Mouse (Mus musculus) gastrocnemius, postnatal 14 days (tissue): ENCODE results near the gene Frs3. TPM values are rescaled to one million over a fixed set of nuclear protein-coding genes. Genes with fewer than 3 reads are reported as not detected.

Experiments used
- DNase-seq: peaks from one replicate; pipeline ENCODE4 v3.0.0; 2021; ENCODE audit warnings: mixed read lengths
- intact Hi-C: fragments of 180-260 bp; cut with DNase I; formaldehyde crosslinking; loops from one replicate; pipeline ENCODE4 v1.15.1; 2025; ENCODE audit warnings: low total_unique reads
- total RNA-seq, 2 experiments: library from RNA; stranded (reverse); gene quantifications; 2 replicates each; pipeline ENCODE4 v1.2.3; 2021

The Frs3 gene
- total RNA-seq, 2 experiments from 2014 or later, result 3.0 to 3.1 TPM

DNA sequence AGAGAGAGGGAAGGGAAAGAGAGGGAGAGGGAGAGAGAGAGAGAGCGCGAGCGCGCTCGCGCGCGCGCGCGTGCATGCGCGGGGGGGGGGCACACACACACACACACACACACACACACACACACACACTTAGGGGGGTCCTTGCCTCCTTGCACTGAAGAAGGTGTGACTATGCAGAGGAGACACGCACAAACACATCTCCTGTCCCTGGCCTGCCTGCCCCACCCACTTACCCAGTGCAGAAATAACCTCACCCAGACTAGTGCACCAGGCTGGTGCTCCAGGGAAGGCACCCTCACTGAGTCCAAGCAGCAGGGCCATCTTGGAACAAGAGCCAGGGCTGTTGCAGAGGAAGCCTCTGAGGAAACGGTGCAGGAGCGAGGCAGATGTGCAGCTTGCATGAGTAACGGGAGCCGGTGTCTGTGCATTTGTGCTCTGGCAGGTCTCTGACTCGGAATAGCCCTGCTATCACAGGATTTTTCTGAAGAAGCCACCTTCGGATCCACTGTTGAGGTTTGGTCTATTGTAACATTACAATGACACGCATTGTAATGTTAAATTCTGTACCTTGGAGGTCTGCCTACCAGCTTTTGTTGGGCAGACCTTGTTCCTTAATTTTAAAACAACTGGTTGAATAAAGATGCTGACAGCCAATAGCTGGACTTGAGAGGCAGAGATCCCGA, 24.2 kb downstream of the Frs3 start:
- DNase-seq, result no peak
- intact Hi-C loops, result no loop called here

GRCm38 (mm10) chr17:47715037-47715436, 26.2 kb downstream of the Frs3 start:
- no peak for DNase-seq
- intact Hi-C loops, result no loop called here

DNA sequence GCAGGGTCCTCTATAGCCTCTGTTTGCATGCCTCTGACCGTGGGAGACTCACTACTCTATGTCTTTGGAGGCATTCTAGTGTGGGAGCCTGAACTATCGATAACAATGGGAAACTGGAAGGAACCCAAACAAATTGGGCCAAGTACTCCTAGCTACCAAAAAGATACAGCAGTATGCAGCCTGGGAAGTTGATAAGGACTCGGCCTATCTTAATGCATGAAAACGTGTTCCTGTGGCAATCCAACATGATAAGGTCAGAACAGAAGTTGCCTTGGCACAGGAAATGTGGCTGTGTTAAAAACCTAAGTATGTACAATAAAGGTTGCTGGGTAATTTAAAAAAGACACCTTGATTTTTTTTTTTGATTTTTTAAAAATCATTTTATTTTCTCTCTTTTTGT, 32.4 kb downstream of the Frs3 start:
- DNase-seq, result no peak
- intact Hi-C loops, result no loop called here

DNA sequence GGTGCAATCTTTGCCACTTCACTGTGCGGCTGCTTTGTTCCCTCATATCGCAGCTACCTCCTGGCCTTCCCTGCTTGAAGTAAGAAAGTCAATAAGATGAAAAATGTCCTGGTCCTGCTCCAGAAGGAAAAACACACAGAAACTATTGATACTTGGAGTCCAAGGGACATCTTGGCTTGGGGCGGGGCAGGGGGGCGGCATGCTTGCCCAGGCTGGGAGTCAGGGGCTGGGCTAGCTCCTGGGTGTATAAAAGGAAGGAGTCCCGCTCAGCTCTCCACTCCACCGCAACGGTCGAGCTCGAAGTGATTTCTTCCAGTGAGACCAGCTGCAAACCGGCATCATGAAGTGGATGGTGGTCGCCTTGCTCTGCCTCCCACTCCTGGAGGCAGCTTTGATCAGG, 37.7 kb downstream of the Frs3 start, which contains the start of gene Pgc:
Pgc (plus strand) TSS at position 277 of the 400 bp plus-strand sequence.
- intact Hi-C loops, result no loop called here
- DNase-seq, result no peak

DNA sequence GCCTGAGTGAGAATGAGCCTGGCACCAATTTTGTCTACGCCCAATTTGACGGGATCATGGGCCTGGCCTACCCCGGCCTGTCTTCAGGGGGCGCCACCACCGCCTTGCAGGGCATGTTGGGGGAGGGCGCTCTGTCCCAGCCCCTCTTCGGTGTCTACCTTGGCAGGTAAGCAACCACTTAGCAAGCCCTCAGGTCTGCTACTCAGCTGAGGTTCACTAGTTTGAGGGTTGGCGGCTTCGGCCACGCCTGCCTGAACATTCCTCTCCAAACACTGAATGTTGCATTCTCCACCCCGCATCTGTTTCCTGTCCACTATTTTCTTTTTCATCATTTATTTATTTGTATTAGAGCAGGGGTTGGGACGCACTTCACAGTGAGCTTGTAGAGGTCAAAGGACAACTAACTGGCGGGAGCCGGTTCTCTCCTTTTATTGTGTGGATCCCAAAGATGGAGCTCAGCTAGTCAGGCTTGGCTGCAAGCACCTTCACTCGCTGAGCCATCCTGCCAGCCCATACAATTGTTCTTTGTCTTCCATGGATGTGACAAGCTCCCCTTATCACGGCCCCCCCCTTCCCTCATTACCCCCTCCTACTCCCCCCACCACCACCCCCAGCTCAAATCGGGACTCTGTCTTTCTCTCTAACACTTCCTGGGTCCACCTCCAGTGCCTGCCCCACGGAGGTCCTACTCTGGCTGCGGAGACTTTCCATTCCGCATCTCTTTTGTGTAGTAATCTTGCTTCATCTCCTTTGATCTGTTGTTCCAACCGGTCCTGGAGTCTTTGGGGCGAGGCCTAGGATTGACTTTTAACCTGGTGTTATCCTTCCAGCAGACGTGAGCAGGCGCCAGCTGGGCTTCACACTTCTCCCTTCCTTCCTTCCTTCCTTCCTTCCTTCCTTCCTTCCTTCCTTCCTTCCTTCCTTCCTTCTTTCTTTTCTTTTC, 42.1 kb downstream of the Frs3 start:
- intact Hi-C loops, result no loop called here
- DNase-seq, result no peak

GRCm38 (mm10) chr17:47735553-47736100, 46.8 kb downstream of the Frs3 start:
- intact Hi-C loops, result no loop called here
- DNase-seq, result no peak

GRCm38 (mm10) chr17:47736856-47737255, 48.0 kb downstream of the Frs3 start, which contains the start of gene Tfeb:
Gene Tfeb (plus strand): TSS chr17:47737030.
- intact Hi-C loops, result no loop called here
- peak; percentile 98 for DNase-seq

DNA sequence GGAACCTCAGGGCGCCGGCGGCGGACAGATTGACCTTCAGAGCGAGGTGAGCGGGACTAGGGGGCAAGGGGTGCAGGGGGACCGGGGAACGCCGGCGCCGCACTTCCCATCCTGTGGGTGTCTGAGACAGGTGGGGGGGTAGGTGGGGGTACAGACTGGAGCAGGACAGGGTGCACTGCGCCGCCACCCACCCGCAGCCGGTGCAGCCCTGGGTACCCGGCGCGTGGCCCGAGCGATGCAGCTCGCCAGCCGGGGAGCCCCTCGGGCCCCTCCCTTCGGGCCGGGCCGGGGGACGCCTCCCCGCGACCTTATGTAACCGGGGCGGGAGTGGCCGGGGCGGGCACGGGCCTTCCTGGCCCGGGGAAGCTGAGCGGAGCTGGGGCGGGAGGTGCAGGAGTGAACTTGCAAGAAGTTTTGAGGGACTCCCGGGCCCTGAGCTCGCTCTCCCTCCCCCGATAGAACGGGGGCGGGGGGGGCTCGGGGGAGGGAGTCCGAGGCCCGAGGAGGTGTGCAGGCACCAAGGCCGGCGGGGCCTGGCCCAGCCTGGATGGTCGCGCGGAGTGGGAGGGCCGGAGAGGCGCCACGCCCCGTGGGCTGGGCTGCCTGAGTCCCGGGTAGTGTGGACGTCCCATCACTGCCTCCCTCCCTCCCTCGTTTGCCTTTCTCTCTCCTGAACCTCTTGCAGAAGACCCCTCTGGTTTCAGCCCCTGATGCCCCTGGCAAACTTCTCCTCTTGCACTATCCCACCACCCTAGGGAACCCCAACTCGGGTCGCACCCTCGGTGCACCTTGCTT, 48.6 kb downstream of the Frs3 start:
- intact Hi-C loops, result no loop called here
- peak; percentile 93 for DNase-seq

DNA sequence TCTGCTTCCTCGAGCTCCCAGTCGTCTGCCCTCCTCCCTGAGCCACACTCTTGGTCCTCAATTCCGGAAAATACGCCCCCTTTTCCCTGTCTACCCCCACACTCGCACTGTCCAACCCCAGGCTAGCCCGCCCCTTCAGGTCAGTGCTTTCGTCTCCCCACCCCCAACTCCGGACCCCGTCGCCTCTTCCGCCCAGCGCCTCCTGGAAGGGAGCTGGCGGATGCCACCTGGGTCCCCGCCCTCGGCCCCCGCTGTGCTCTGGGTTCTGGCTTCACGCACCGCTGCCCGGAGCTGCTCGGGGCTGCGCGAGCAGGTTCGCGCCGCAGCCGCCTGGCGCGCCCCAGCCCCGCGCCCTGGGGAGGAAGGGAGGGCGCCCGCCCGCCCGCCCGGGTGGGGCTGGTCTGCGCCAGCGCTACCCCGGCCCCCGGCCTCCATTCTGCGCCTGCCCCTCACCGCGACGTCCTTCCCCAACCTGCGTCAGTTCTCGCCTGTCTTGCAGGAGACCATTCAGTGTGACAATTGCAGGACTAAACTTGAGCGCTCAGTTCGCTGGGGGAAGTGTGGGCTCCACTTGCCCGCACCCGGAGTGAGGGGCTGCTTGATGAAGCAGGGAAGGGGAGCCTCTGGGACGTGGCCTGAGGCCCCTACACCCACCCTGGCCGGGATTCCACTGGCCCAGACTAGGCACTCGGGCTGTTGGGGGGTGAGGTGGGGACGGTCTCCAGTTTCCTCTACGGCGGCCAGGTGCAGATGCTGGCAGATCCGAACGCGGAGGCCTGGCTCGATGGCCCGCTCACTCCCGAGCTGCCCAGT, 49.4 kb downstream of the Frs3 start:
- intact Hi-C loops, result no loop called here
- peak; percentile 75 for DNase-seq

GRCm38 (mm10) chr17:47738879-47739798, 50.3 kb downstream of the Frs3 start:
- intact Hi-C loops, result no loop called here
- DNase-seq, result no peak

GRCm38 (mm10) chr17:47740186-47740585, 51.4 kb downstream of the Frs3 start:
- no peak for DNase-seq
- intact Hi-C loops, result no loop called here

GRCm38 (mm10) chr17:47742991-47743734, 54.3 kb downstream of the Frs3 start:
- intact Hi-C loops, result no loop called here
- DNase-seq, result no peak

GRCm38 (mm10) chr17:47744086-47744485, 55.3 kb downstream of the Frs3 start:
- intact Hi-C loops, result no loop called here

GRCm38 (mm10) chr17:47744746-47745368, 56.0 kb downstream of the Frs3 start:
- intact Hi-C loops, result no loop called here

More at GRCm38 (mm10) chr17:47744086-47744485, 55.3 kb downstream of the Frs3 start:
- DNase-seq, result no peak

GRCm38 (mm10) chr17:47748791-47749553, 60.1 kb downstream of the Frs3 start:
- intact Hi-C loops, result no loop called here
- peak; percentile 82 for DNase-seq

More at GRCm38 (mm10) chr17:47744746-47745368, 56.0 kb downstream of the Frs3 start:
- no peak for DNase-seq

DNA sequence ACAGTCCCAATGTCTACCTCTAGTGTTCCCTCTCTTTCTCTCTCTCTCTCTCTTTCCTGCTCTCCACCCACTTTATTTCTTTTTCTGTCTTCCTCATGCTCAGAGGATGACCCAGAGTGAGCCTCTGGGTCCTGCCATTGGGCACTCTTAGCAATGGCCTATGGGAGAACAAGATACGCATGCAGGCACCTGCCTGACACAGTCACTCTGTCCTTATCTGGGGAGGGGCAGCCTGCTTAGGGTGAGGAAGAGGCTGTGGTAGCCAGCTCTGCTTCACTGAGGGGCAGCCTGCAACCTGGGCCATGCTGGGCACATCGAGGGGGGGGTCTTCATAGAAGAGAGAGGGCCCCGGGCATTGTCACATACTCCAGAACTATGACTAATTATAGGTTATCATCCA, 60.8 kb downstream of the Frs3 start:
- intact Hi-C loops, result no loop called here
- no peak for DNase-seq
